Mouse (Mus musculus): ENCODE measurements around the gene C2cd3. TPM values are rescaled to one million over a fixed set of nuclear protein-coding genes. Genes with fewer than 3 reads are reported as not detected.

Gene C2cd3
- total and polyA plus RNA-seq, 2 experiments from 2014 or later: 8.1 to 26.6 TPM

DNA sequence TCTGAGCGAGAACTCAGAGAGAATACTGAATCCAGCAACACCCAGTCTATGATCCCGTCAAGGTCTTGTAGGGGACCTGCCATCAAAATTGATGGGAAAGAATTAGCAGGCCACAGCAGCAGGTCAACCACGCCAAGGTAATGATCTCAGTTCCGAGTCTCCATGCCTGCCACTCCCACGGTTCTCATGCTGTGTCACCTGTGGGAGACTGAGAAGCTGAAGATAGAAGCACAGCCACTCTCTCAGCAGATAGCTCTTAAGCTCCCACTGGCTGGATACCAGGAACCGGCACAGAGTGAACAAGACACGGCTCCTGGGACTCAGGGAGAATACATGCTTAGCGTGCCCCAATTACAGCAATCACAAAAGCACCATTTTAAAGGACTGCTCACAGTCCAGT, 18.1 kb downstream of the C2cd3 start:
- peaks cover 28% of the 10 kb centered on the region for H3K36me3 ChIP-seq (ENCODE audit: insufficient read depth, low read length)
- no peak overlapping the region for H3K4me3 ChIP-seq (ENCODE audit: low read depth, low read length)
- TF ChIP-seq CTCF (IDR thresholded peaks at IDR 0.05): no peak
- H3K4me2 ChIP-seq (ENCODE audit: low read depth, low read length, poor library complexity, severe bottlenecking): no peak overlapping the region
- H3K9ac ChIP-seq (replicated peaks; ENCODE audit: low read length, poor library complexity, severe bottlenecking): no peak overlapping the region
- ATAC-seq (ENCODE audit: low FRiP score): no peak
- DNase-seq (ENCODE audit: low spot score): no peak
- WGBS: 84% methylated on average over 8 of the region's 8 CpGs
- H3K27me3 ChIP-seq (ENCODE audit: insufficient read depth, low read length): no peaks in the 10 kb centered on the region
- H3K27ac ChIP-seq (ENCODE audit: low read depth, low read length): no peak overlapping the region
- H3K9me3 ChIP-seq (ENCODE audit: low read length): no peaks in the 10 kb centered on the region
- no peaks in the 10 kb centered on the region for H3K4me1 ChIP-seq (ENCODE audit: insufficient read depth, low read length)

DNA sequence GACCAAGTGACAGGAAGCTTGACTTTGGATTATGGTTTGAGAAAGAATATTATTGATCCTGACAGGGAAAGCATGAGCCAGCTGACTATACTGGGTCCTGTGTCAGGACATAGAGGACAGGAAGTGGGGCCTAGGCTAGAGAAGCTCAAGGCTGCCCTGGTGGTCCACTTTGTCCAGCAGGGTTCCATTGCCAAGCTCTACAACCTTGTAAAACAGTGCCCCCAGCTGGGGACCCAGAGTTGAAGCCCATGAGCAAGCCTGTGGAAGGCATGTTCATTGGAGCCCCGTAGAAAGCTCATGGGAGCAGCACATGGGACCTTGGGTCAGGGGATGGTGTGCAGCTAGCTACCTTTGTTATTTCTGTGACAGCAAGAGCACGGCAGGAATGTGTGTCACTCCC, 20.2 kb downstream of the C2cd3 start:
- Histone ChIP-seq H3K27me3 (ENCODE audit: insufficient read depth, low read length) (no peaks in the 10 kb centered on the region), H3K36me3 (ENCODE audit: insufficient read depth, low read length) (peaks cover 35% of the 10 kb centered on the region), H3K9ac (replicated peaks; ENCODE audit: low read length, poor library complexity, severe bottlenecking) (no peak overlapping the region), H3K9me3 (ENCODE audit: low read length) (no peaks in the 10 kb centered on the region), H3K27ac (ENCODE audit: low read depth, low read length) (no peak overlapping the region), H3K4me1 (ENCODE audit: insufficient read depth, low read length) (no peaks in the 10 kb centered on the region), H3K4me3 (ENCODE audit: low read depth, low read length) (no peak overlapping the region), H3K4me2 (ENCODE audit: low read depth, low read length, poor library complexity, severe bottlenecking) (no peak overlapping the region)
- 77% methylated on average over 2 of the region's 2 CpGs for WGBS
- DNase-seq (ENCODE audit: low spot score) (peak; percentile 10), ATAC-seq (ENCODE audit: low FRiP score) (no peak)
- TF ChIP-seq CTCF (IDR thresholded peaks at IDR 0.05): peak; percentile 44

DNA sequence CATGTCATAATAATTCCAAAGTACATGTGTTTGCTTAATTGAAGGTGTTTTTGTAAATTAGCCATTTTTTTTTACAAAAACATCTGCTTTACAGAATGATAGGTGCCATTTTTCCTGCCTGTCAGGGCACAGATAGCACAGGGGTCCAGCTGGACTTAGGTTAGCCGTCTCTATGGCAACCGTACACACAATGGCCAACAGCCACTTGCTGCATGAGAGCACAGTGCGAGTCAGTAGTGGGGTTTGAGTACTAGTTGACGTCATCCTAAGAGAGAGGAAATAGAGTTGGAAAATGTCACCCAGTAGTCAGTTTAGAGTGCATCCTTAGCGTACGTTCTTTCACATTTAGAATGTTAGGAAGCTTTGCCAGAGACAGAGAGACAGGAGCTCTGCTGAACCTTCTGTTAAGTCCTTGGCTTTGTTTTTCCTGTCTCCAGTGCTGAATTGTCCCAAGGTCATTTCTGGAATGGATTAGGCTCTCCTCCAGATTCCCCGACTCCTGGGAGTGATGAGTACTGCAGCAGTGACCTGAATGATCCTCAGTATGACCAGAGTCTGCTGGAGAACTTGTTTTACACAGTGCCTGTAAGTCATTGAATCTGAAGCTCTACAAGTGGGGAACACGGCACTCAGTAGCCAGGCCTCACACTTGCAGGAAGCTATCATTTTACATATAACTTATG, 27.3 kb downstream of the C2cd3 start:
- no peaks in the 10 kb centered on the region for H3K9me3 ChIP-seq (ENCODE audit: low read length)
- H3K4me1 ChIP-seq (ENCODE audit: insufficient read depth, low read length): no peaks in the 10 kb centered on the region
- ATAC-seq (ENCODE audit: low FRiP score): no peak
- H3K36me3 ChIP-seq (ENCODE audit: insufficient read depth, low read length): peaks cover 32% of the 10 kb centered on the region
- H3K9ac ChIP-seq (replicated peaks; ENCODE audit: low read length, poor library complexity, severe bottlenecking): no peak overlapping the region
- no peak overlapping the region for H3K4me3 ChIP-seq (ENCODE audit: low read depth, low read length)
- WGBS: 45% methylated on average over 8 of the region's 8 CpGs
- H3K27ac ChIP-seq (ENCODE audit: low read depth, low read length): no peak overlapping the region
- no peak overlapping the region for H3K4me2 ChIP-seq (ENCODE audit: low read depth, low read length, poor library complexity, severe bottlenecking)
- DNase-seq (ENCODE audit: low spot score): peak; percentile 34
- H3K27me3 ChIP-seq (ENCODE audit: insufficient read depth, low read length): no peaks in the 10 kb centered on the region
- no peak for TF ChIP-seq CTCF (IDR thresholded peaks at IDR 0.05)

DNA sequence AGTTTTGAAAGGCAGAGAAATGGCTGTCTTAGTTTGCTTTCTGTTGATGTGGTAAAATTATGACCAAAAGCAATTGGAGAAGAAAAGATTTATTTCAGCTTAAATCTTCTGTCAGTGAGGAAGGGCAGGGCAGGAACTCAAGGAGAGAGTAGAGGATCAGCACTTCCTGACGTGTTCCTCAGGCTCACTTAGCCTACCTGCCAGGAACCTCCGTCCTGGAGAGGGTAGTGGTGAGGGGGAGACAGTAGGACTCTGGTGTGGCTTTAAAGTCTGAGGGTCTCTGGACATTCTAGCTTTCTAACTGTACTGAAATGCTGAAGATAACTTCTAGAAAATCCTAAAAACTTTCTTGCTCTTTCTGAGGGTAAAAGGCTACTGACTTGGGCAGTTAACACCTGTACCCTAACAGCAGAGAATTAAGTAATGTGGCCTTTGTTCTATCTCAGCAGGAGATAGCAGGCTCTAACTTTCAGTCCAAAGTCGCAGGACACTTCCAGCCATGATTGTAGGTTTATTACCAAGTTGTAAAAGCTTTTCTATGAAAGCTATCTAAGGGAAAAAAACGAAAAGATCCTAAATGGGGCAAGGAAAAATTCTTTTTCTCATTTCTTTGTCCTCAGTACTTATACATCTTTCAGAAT, 29.0 kb downstream of the C2cd3 start:
- Histone ChIP-seq H3K9me3 (ENCODE audit: low read length) (no peaks in the 10 kb centered on the region), H3K4me3 (ENCODE audit: low read depth, low read length) (no peak overlapping the region), H3K36me3 (ENCODE audit: insufficient read depth, low read length) (peaks cover 26% of the 10 kb centered on the region), H3K4me1 (ENCODE audit: insufficient read depth, low read length) (no peaks in the 10 kb centered on the region), H3K27me3 (ENCODE audit: insufficient read depth, low read length) (no peaks in the 10 kb centered on the region), H3K9ac (replicated peaks; ENCODE audit: low read length, poor library complexity, severe bottlenecking) (no peak overlapping the region), H3K27ac (ENCODE audit: low read depth, low read length) (no peak overlapping the region), H3K4me2 (ENCODE audit: low read depth, low read length, poor library complexity, severe bottlenecking) (no peak overlapping the region)
- no peak for ATAC-seq (ENCODE audit: low FRiP score)
- no peak for DNase-seq (ENCODE audit: low spot score)
- no peak for TF ChIP-seq CTCF (IDR thresholded peaks at IDR 0.05)
- WGBS: 69% methylated on average over 4 of the region's 4 CpGs

DNA sequence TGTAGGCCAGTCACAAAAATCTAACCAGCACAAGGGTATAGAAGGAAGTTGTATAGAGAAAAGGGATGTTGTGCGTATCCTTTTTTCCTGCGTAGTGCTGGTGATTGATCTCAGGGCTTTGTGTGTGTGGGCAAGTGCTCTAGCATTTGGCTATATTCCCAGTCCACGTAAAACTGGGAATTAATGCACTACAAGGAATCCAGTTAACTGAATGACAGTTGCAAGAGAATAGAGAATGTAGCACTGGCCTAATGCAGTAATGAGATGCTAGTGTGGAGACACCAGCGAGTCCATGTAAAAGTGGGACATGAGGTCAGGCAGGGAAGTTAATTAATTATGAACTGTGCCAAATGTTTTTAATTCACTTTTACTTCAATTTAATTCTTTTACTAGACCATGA, 30.7 kb downstream of the C2cd3 start:
- no peak overlapping the region for H3K27ac ChIP-seq (ENCODE audit: low read depth, low read length)
- H3K9ac ChIP-seq (replicated peaks; ENCODE audit: low read length, poor library complexity, severe bottlenecking): no peak overlapping the region
- TF ChIP-seq CTCF (IDR thresholded peaks at IDR 0.05): no peak
- ATAC-seq (ENCODE audit: low FRiP score): no peak
- H3K4me2 ChIP-seq (ENCODE audit: low read depth, low read length, poor library complexity, severe bottlenecking): no peak overlapping the region
- DNase-seq (ENCODE audit: low spot score): peak; percentile 5
- 74% methylated on average over 4 of the region's 4 CpGs for WGBS
- no peaks in the 10 kb centered on the region for H3K27me3 ChIP-seq (ENCODE audit: insufficient read depth, low read length)
- H3K4me1 ChIP-seq (ENCODE audit: insufficient read depth, low read length): no peaks in the 10 kb centered on the region
- no peaks in the 10 kb centered on the region for H3K9me3 ChIP-seq (ENCODE audit: low read length)
- H3K36me3 ChIP-seq (ENCODE audit: insufficient read depth, low read length): peaks cover 28% of the 10 kb centered on the region
- H3K4me3 ChIP-seq (ENCODE audit: low read depth, low read length): no peak overlapping the region

DNA sequence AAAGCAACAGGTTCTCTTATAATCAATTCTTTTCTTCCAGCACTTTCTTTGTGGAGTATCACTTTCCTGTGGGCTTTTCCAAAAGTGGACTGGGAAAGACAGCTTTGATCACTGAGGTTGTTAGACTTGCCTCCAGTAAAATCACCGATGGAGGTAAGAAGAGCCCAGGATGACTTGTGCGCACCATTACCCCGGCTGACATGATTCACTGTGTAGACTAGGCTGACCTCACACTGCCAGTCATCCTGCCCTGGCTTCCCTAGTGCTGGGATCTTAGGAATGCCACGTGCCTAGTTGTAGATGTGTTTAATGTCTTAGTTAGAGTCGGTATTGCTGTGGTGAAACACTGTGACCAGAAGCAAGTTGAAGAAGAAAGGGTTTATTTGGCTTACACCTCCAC, 35.6 kb downstream of the C2cd3 start:
- Histone ChIP-seq H3K4me3 (ENCODE audit: low read depth, low read length) (no peak overlapping the region), H3K27ac (ENCODE audit: low read depth, low read length) (no peak overlapping the region), H3K4me1 (ENCODE audit: insufficient read depth, low read length) (no peaks in the 10 kb centered on the region), H3K9ac (replicated peaks; ENCODE audit: low read length, poor library complexity, severe bottlenecking) (no peak overlapping the region), H3K4me2 (ENCODE audit: low read depth, low read length, poor library complexity, severe bottlenecking) (no peak overlapping the region), H3K27me3 (ENCODE audit: insufficient read depth, low read length) (no peaks in the 10 kb centered on the region), H3K36me3 (ENCODE audit: insufficient read depth, low read length) (peaks cover 42% of the 10 kb centered on the region), H3K9me3 (ENCODE audit: low read length) (no peaks in the 10 kb centered on the region)
- TF ChIP-seq CTCF (IDR thresholded peaks at IDR 0.05): no peak
- no peak for ATAC-seq (ENCODE audit: low FRiP score)
- 95% methylated on average over 5 of the region's 5 CpGs for WGBS
- DNase-seq (ENCODE audit: low spot score): no peak
